Mouse (Mus musculus) midbrain, embryonic 16.5 days (tissue): ENCODE data around the gene Limk2. TPM values are rescaled to one million over a fixed set of nuclear protein-coding genes. Genes with fewer than 3 reads are reported as not detected.
A peak's percentile ranks its signal among the peaks of the same experiment; 100 is the strongest.

Experiments
- ATAC-seq: fragments of 200-750 bp; cut with Nextera tagmentation; 2 replicates; pipeline ENCODE4 v1.8.0; 2017; ENCODE audit warnings: moderate TSS enrichment
- H3K27ac ChIP-seq: fragments of 300-500 bp; sonication (generic); 2 replicates; pipeline ENCODE4 v1.5.1; 2014; ENCODE audit warnings: mild to moderate bottlenecking, low read length, mixed read lengths
- H3K27me3 ChIP-seq: fragments of 300-500 bp; sonication (generic); 2 replicates; pipeline ENCODE4 v1.6.1; 2014; ENCODE audit warnings: low read depth, low read length, mixed read lengths; ENCODE audit not compliant: control insufficient read depth, insufficient read depth
- H3K36me3 ChIP-seq: fragments of 300-500 bp; sonication (generic); 2 replicates; pipeline ENCODE4 v1.6.1; 2014; ENCODE audit warnings: mild to moderate bottlenecking, low read length, moderate library complexity, mixed read lengths; ENCODE audit not compliant: control insufficient read depth, insufficient read depth
- H3K4me1 ChIP-seq: fragments of 300-500 bp; sonication (generic); 2 replicates; pipeline ENCODE4 v1.6.1; 2014; ENCODE audit warnings: mild to moderate bottlenecking, low read length, mixed read lengths; ENCODE audit not compliant: control insufficient read depth, insufficient read depth
- H3K4me2 ChIP-seq: fragments of 300-500 bp; sonication (generic); 2 replicates; pipeline ENCODE4 v1.6.1; 2014; ENCODE audit warnings: mild to moderate bottlenecking, low read length, mixed read lengths
- H3K4me3 ChIP-seq: fragments of 300-500 bp; sonication (generic); 2 replicates; pipeline ENCODE4 v1.5.1; 2014; ENCODE audit warnings: low read depth, mild to moderate bottlenecking, low read length, moderate library complexity, mixed read lengths
- H3K9ac ChIP-seq: fragments of 300-500 bp; sonication (generic); 2 replicates; pipeline ENCODE4 v1.6.1; 2014; ENCODE audit warnings: low read depth, low read length, mixed read lengths
- H3K9me3 ChIP-seq: fragments of 300-500 bp; sonication (generic); replicated peaks from 2 replicates; pipeline ENCODE4 v1.6.1; 2014; ENCODE audit warnings: mild to moderate bottlenecking, low read length, mixed read lengths; ENCODE audit not compliant: control insufficient read depth, poor library complexity, severe bottlenecking
- WGBS: fragments of 180-500 bp; shearing (Covaris S2); extraction: QIAGEN DNeasy Blood & Tissue Kit; methylation state at CpG from one replicate; pipeline ENCODE4 v1.1.7; 2014; 5-methylcytosine and 5-hydroxymethylcytosine counted together
- polyA plus RNA-seq: library from polyadenylated mRNA; unstranded; fragments of >200 nt; fragmentation: Nextera tagmentation; extraction: Ambion mirVana; gene quantifications from 2 replicates; pipeline ENCODE4 v1.2.1, GENCODE M21; 2015

Limk2 gene
- polyA plus RNA-seq, 1 experiment from 2014 or later, result 187 TPM

- Histone ChIP-seq H3K9ac (no peak overlapping the region), H3K4me2 (no peak overlapping the region), H3K4me1 (no peaks in the 10 kb centered on the region), H3K36me3 (peaks cover 39% of the 10 kb centered on the region), H3K27me3 (no peaks in the 10 kb centered on the region), H3K9me3 (no peaks in the 10 kb centered on the region), H3K27ac (no peak overlapping the region), H3K4me3 (no peak overlapping the region)
- 87% methylated on average over 4 of the region's 4 CpGs for WGBS
- ATAC-seq, result no peak
Observed at GRCm38 (mm10) chr11:3422242-3422641, 13.3 kb upstream of the Limk2 start.

DNA sequence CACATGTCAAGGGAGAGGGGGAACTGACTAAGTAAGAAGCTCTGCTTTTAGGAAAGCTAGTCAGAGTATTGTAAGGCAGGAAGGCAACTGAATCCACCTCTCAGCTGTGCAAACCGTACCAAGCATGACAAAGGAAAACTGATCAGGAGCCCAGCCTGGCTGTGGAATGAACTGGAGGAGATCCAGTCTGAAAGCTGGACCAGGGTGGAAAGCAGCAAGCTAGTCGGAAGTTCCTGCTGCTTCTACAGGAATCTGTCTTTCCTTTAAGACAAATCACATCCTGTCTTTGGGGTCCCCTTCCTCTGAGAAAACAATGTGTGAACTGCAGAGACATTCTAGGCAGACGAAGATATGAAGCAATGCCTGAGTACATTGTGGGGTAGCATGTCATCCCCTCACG, 9.8 kb upstream of the Limk2 start:
- H3K4me1 ChIP-seq, result no peaks in the 10 kb centered on the region
- no peaks in the 10 kb centered on the region for H3K27me3 ChIP-seq
- H3K4me3 ChIP-seq, result no peak overlapping the region
- no peak for ATAC-seq
- H3K27ac ChIP-seq, result no peak overlapping the region
- no peaks in the 10 kb centered on the region for H3K9me3 ChIP-seq
- peaks cover 35% of the 10 kb centered on the region for H3K36me3 ChIP-seq
- no peak overlapping the region for H3K4me2 ChIP-seq
- H3K9ac ChIP-seq, result no peak overlapping the region
- 89% methylated on average over 4 of the region's 4 CpGs for WGBS

- no peak for ATAC-seq
- Histone ChIP-seq H3K4me3 (no peak overlapping the region), H3K9ac (no peak overlapping the region), H3K36me3 (peaks cover 30% of the 10 kb centered on the region), H3K4me1 (no peaks in the 10 kb centered on the region), H3K27ac (no peak overlapping the region), H3K27me3 (no peaks in the 10 kb centered on the region), H3K4me2 (no peak overlapping the region), H3K9me3 (no peaks in the 10 kb centered on the region)
- WGBS, result 76% methylated on average over 6 of the region's 6 CpGs
Observed at GRCm38 (mm10) chr11:3417795-3418194, 8.8 kb upstream of the Limk2 start.

DNA sequence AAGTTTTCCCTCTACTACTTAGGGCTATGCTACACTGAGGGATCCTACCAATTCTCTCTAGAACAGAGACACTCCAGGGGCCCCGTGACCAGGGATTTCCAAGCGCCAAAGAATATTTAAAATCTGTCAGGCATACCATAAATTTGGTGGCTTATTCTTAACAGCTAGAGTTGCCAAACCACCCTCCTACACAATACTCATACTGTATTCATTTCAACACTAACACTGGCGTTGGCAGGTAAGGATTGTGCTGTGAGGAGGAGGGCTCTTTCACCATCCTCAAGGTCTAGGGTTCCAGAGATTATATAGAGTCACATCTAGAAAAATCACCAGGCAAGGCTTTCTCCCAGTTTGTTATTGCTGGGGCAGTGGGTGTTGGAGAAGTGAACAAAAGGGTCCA, 7.4 kb upstream of the Limk2 start:
- peaks cover 25% of the 10 kb centered on the region for H3K36me3 ChIP-seq
- 88% methylated on average over 3 of the region's 3 CpGs for WGBS
- no peak overlapping the region for H3K4me3 ChIP-seq
- no peaks in the 10 kb centered on the region for H3K4me1 ChIP-seq
- H3K27me3 ChIP-seq, result no peaks in the 10 kb centered on the region
- no peak for ATAC-seq
- H3K9ac ChIP-seq, result no peak overlapping the region
- no peak overlapping the region for H3K27ac ChIP-seq
- no peaks in the 10 kb centered on the region for H3K9me3 ChIP-seq
- H3K4me2 ChIP-seq, result no peak overlapping the region

DNA sequence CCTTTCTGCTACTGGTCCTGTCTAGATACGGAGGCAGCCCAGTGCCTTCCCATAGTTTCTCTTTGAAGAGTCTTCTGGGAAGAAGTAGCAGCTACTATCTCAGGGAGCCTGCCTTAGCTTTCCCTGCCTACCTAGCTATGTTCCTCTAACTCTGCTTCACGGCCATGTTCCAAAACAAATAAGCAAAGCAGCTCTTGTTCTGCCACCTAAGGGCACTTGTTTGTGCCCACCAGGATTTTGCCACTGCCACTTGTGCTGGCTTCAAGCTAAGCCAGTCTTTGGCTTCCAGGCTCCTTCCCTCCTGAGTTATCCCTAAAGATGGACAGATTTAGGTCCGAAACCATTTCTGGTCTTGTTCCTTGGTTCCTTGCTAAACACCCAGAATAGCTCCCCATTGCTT, 3.1 kb upstream of the Limk2 start:
- Histone ChIP-seq H3K4me1 (peaks cover 7% of the 10 kb centered on the region; the same call in 1 of the 2 replicates), H3K36me3 (peaks cover 14% of the 10 kb centered on the region), H3K9me3 (no peaks in the 10 kb centered on the region), H3K4me3 (no peak overlapping the region), H3K27ac (no peak overlapping the region), H3K9ac (no peak overlapping the region), H3K4me2 (no peak overlapping the region), H3K27me3 (no peaks in the 10 kb centered on the region)
- ATAC-seq, result no peak
- whole genome bisulfite sequencing, result 85% methylated on average over 3 of the region's 3 CpGs

DNA sequence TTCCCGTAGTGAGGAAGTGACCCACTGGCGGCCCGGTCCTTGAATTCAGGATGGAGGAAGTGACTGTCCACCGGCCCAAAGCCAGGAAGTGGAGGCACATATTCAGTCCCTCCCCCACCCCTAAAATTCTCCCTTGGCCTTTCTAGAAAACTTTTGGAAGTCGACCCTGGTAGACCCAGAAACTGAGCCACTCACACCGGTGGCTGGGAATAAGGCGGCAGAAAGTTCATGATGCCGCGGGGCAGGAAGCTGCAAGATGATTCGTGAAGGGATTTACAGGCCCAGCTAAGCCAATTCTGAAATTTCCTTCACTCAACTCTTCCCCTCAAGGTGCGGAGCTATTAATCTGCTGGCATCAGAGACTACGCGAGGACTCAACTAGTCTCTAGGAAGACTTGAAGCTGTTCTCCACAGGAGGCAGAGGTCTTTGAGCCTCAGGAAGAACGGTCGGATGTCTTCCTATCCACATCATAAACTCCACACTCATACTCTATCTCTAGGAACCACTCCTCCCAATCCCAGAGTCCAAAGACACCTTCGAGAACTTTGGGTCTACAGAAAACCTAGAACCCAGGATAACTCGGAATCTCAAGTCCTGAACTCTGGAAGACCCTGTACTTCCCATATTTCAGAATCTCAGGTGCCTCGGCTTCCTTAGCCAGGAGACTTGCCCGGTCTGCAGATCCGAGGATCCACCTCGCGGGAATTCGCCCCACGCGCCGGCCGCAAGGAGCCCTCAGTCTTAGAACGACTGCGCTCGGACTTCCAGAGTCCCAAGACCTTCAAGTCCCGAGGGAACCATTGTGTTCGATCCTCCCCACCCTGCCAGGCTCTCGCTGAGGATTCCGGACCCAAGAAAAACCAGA, 625 bp downstream of the Limk2 start:
- Histone ChIP-seq H3K4me3 (peak overlapping the region; percentile 65), H3K9me3 (no peaks in the 10 kb centered on the region), H3K4me2 (peak overlapping the region; percentile 69), H3K36me3 (no peaks in the 10 kb centered on the region), H3K4me1 (peaks cover 7% of the 10 kb centered on the region; the same call in 1 of the 2 replicates), H3K27me3 (no peaks in the 10 kb centered on the region), H3K9ac (peak overlapping the region; percentile 76), H3K27ac (peak overlapping the region; percentile 56)
- no peak for ATAC-seq
- 7% methylated on average over 34 of the region's 34 CpGs for WGBS

- Histone ChIP-seq H3K9me3 (no peaks in the 10 kb centered on the region), H3K4me2 (no peak overlapping the region), H3K27ac (no peak overlapping the region), H3K27me3 (no peaks in the 10 kb centered on the region), H3K36me3 (no peaks in the 10 kb centered on the region), H3K4me1 (peaks cover 7% of the 10 kb centered on the region; the same call in 1 of the 2 replicates), H3K9ac (no peak overlapping the region), H3K4me3 (no peak overlapping the region)
- 93% methylated on average over 7 of the region's 7 CpGs for WGBS
- no peak for ATAC-seq
Observed at GRCm38 (mm10) chr11:3404287-3405047, 4.5 kb downstream of the Limk2 start.

- H3K36me3 ChIP-seq, result no peaks in the 10 kb centered on the region
- no peaks in the 10 kb centered on the region for H3K9me3 ChIP-seq
- whole genome bisulfite sequencing, result 80% methylated on average over 3 of the region's 3 CpGs
- H3K4me3 ChIP-seq, result no peak overlapping the region
- no peak overlapping the region for H3K4me2 ChIP-seq
- no peak for ATAC-seq
- no peak overlapping the region for H3K27ac ChIP-seq
- no peak overlapping the region for H3K9ac ChIP-seq
- no peaks in the 10 kb centered on the region for H3K27me3 ChIP-seq
- peaks cover under 1% of the 10 kb centered on the region; the same call in 1 of the 2 replicates for H3K4me1 ChIP-seq
Observed at GRCm38 (mm10) chr11:3403024-3403423, 6.0 kb downstream of the Limk2 start.

DNA sequence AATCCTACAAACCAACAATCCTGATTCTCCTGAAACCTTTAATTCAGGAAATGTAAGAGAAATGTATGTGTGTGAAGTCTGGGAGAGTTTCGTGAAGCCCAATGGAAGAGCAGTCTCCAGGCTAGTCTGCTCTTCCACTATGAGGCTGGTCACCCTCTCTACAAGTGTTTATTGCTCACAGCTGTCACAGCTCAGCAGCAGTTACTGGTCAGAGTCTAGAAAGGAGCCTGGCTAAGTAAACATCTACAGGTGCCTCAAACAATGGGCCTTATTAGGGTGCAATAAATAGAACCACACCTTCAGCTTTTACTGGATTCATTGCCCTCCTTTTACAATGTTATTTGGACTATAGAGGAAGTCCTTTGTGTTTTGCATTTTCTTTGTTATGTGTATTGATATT, 10.7 kb downstream of the Limk2 start:
- WGBS, result 96% methylated on average over 1 of the region's 1 CpGs
- no peak for ATAC-seq
- no peaks in the 10 kb centered on the region for H3K27me3 ChIP-seq
- no peak overlapping the region for H3K4me2 ChIP-seq
- no peak overlapping the region for H3K9ac ChIP-seq
- no peaks in the 10 kb centered on the region for H3K4me1 ChIP-seq
- no peaks in the 10 kb centered on the region for H3K9me3 ChIP-seq
- no peaks in the 10 kb centered on the region for H3K36me3 ChIP-seq
- H3K27ac ChIP-seq, result no peak overlapping the region
- no peak overlapping the region for H3K4me3 ChIP-seq
